Mouse (Mus musculus) C2C12 (cell line): Measurements from ENCODE around the gene B4galnt4.

Experiments used
- CEBPB ChIP-seq: IDR thresholded peaks from one replicate; pipeline ENCODE4 v1.6.1; 2011; ENCODE audit warnings: low read depth, mild to moderate bottlenecking, control low read depth, moderate library complexity
- CTCF ChIP-seq: IDR thresholded peaks from one replicate; pipeline ENCODE4 v1.5.1; 2011; ENCODE audit not compliant: control insufficient read depth, insufficient read depth, insufficient read length
- FOSL1 ChIP-seq: IDR thresholded peaks from one replicate; pipeline ENCODE4 v1.8.0; 2011; ENCODE audit warnings: mild to moderate bottlenecking, low read length; ENCODE audit not compliant: poor library complexity, insufficient read depth, severe bottlenecking
- MAX ChIP-seq: IDR thresholded peaks from one replicate; pipeline ENCODE4 v1.6.1; 2011; ENCODE audit warnings: mild to moderate bottlenecking, control low read depth
- MYOD1 ChIP-seq: IDR thresholded peaks from one replicate; pipeline ENCODE4 v1.6.1; 2011; ENCODE audit warnings: low read depth; ENCODE audit not compliant: control insufficient read depth, insufficient read length
- MYOG ChIP-seq: IDR thresholded peaks from one replicate; pipeline ENCODE4 v1.6.1; 2011; ENCODE audit not compliant: control insufficient read depth, insufficient read length; ENCODE audit errors: extremely low read depth
- USF1 ChIP-seq: IDR thresholded peaks from one replicate; pipeline ENCODE4 v1.6.1; 2011; ENCODE audit warnings: low read depth, mild to moderate bottlenecking, control low read depth, moderate library complexity

- TF ChIP-seq CTCF (no peak), MAX (no peak), USF1 (no peak), MYOG (no peak), CEBPB (no peak), MYOD1 (no peak), FOSL1 (no peak)
Measured at GRCm38 (mm10) chr7:141052016-141052415, 8.9 kb upstream of the B4galnt4 start.
